ENCODE assay signal across 10 mouse cellular contexts in the genomic region with DNA sequence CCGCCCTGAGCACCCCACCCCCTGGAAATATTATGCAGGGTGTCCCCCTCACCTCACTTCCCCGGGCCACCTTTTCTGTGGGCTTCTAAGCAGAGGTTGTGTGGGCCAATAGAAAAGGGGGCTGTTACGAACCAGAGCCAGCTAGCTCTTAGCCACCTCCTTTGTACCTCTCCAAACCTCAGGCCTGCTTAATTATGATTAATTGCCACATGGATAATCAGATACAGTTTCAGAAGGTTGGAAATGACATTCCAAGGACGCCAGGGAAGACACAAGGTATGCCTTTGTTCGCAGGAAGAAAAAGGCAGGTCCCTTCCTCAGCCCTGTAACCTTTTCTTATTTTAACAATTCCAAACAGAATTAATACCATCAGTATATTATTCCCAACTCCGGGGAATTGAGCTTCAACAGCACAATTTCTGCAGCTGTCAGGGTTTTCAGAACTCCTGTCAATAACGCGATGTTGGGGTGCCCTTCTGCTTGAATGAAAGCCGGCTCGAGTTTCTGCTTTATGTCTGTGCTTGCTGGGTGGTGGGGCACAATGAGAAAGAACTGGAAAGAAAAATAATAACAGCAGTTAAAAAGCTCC.
A peak's percentile ranks its signal among the peaks of the same experiment; 100 is the strongest.
DNase-seq lines count a peak whose midpoint lies in the region; ATAC-seq and TF ChIP-seq lines count a peak whose summit lies in the region.
"Had no signal": no experiment of that assay in that cellular context is flagged by ENCODE, and none has a peak within 500 bp of the region (broad histone marks: within the 10 kb centered on the region; RNA-seq: fewer than 3 reads in every experiment).

No protein-coding gene starts in this region.

- H3K36me3 ChIP-seq in lung, embryonic 14.5 days (ENCODE audit: insufficient read depth), result no peaks in the 10 kb centered on the region
- H3K36me3 ChIP-seq in intestine, embryonic 15.5 days, result no peaks in the 10 kb centered on the region

- TF ChIP-seq CTCF in lung, embryonic 14.5 days (IDR thresholded peaks at IDR 0.05; ENCODE audit: low read depth), result no peak
- TF ChIP-seq CTCF in lung, adult 2 months (IDR thresholded peaks at IDR 0.05; ENCODE audit: insufficient read depth, low read length), result no peak

- ATAC-seq in lung, embryonic 14.5 days (ENCODE audit: insufficient read depth), result peak; percentile 25
- no peak for ATAC-seq in intestine, embryonic 15.5 days
- ATAC-seq: inflammation-experienced regulatory T-cells, adult 6 months had no signal

- peaks cover 10% of the 10 kb centered on the region for H3K4me1 ChIP-seq in lung, embryonic 14.5 days (ENCODE audit: insufficient read depth)
- H3K4me1 ChIP-seq in lung, adult 2 months (ENCODE audit: control insufficient read depth, insufficient read depth, low read length), result no peaks in the 10 kb centered on the region
- peaks cover 20% of the 10 kb centered on the region; the same call in 1 of the 2 replicates for H3K4me1 ChIP-seq in intestine, embryonic 15.5 days (replicated peaks)

- H3K9me3 ChIP-seq in lung, embryonic 14.5 days (ENCODE audit: low read depth, low read length), result no peaks in the 10 kb centered on the region
- H3K9me3 ChIP-seq in intestine, embryonic 15.5 days, result no peaks in the 10 kb centered on the region

- 40% methylated on average over 10 of the region's 10 CpGs for WGBS in lung, embryonic 14.5 days
- 56% methylated on average over 10 of the region's 10 CpGs for WGBS in lung, adult 2 months
- WGBS in intestine, embryonic 15.5 days, result 50% methylated on average over 10 of the region's 10 CpGs

- no peak overlapping the region; the same call in 1 of the 2 replicates for H3K9ac ChIP-seq in lung, embryonic 14.5 days
- no peak overlapping the region for H3K9ac ChIP-seq in intestine, embryonic 15.5 days
- H3K9ac ChIP-seq: liver, embryonic 14.5 days had no signal

- no peaks in the 10 kb centered on the region for H3K27me3 ChIP-seq in lung, embryonic 14.5 days (ENCODE audit: insufficient read depth, low read length)
- H3K27me3 ChIP-seq in intestine, embryonic 15.5 days (replicated peaks), result no peaks in the 10 kb centered on the region

- H3K27ac ChIP-seq in lung, embryonic 14.5 days (ENCODE audit: low read depth), result peak overlapping the region; percentile 90
- H3K27ac ChIP-seq in intestine, embryonic 15.5 days, result peak overlapping the region; percentile 13; the same call in 1 of the 2 replicates
- H3K27ac ChIP-seq: liver, embryonic 14.5 days had no signal

- H3K4me3 ChIP-seq in lung, embryonic 14.5 days (ENCODE audit: low read depth, low read length), result no peak overlapping the region
- H3K4me3 ChIP-seq in lung, adult 2 months (replicated peaks; ENCODE audit: extremely low read depth, low read depth, low read length), result no peak overlapping the region
- no peak overlapping the region for H3K4me3 ChIP-seq in intestine, embryonic 15.5 days (replicated peaks)

- no peak overlapping the region for H3K4me2 ChIP-seq in lung, embryonic 14.5 days
- H3K4me2 ChIP-seq in intestine, embryonic 15.5 days (replicated peaks), result no peak overlapping the region

- DNase-seq in embryo, embryonic 11 days, result peak; percentile 31
- no peak for DNase-seq in embryo, embryonic 9.5 days (ENCODE audit: extremely low spot score)
- no peak for DNase-seq in lung, embryonic 14.5 days
- no peak for DNase-seq in lung, adult 2 months
- DNase-seq in retina, embryonic 14.5 days (ENCODE audit: low spot score), result peak; percentile 23
- DNase-seq in adrenal gland, postnatal 25 days, result no peak
- DNase-seq in spleen, postnatal 10 days (ENCODE audit: low spot score in 2 of 2), result no peak

- TF ChIP-seq POLR2A in lung, adult 2 months (IDR thresholded peaks at IDR 0.05; ENCODE audit: borderline replicate concordance, extremely low read depth, low read depth, low read length), result no peak

Comparison
In these comparisons a context has a peak if more than half of its experiments do, and no peak if none do; other contexts are left out.
1. DNase-seq: peak in embryo, embryonic 11 days (single experiment) and retina, embryonic 14.5 days (single experiment); none in embryo, embryonic 9.5 days (single experiment), lung, embryonic 14.5 days (single experiment), lung, adult 2 months (single experiment), adrenal gland, postnatal 25 days (single experiment) and spleen, postnatal 10 days (0 of 2).